Mouse (Mus musculus) intestine, postnatal 0 days (tissue): ENCODE results near the gene Mfsd13b. TPM values are rescaled to one million over a fixed set of nuclear protein-coding genes. Genes with fewer than 3 reads are reported as not detected.

Experiments used
- ATAC-seq: fragments of 200-750 bp; cut with Nextera tagmentation; 2 replicates; pipeline ENCODE4 v1.8.0; 2017; ENCODE audit warnings: mild to moderate bottlenecking, moderate TSS enrichment, moderate library complexity
- H3K27ac ChIP-seq: fragments of 300-500 bp; sonication (generic); 2 replicates; pipeline ENCODE4 v1.5.1; 2014; ENCODE audit warnings: mild to moderate bottlenecking, low read depth, low read length, moderate library complexity
- H3K27me3 ChIP-seq: fragments of 300-500 bp; sonication (generic); replicated peaks from 2 replicates; pipeline ENCODE4 v1.6.1; 2014; ENCODE audit warnings: low read length, mixed read lengths; ENCODE audit not compliant: control insufficient read depth, insufficient read depth
- H3K36me3 ChIP-seq: fragments of 300-500 bp; sonication (generic); 2 replicates; pipeline ENCODE4 v1.6.1; 2014; ENCODE audit warnings: mild to moderate bottlenecking, moderate library complexity; ENCODE audit not compliant: control insufficient read depth, insufficient read depth
- H3K4me1 ChIP-seq: fragments of 300-500 bp; sonication (generic); replicated peaks from 2 replicates; pipeline ENCODE4 v1.6.1; 2014; ENCODE audit warnings: antibody characterized with exemption, low read length, mixed read lengths; ENCODE audit not compliant: control insufficient read depth, insufficient read depth
- H3K4me2 ChIP-seq: fragments of 300-500 bp; sonication (generic); replicated peaks from 2 replicates; pipeline ENCODE4 v1.6.1; 2014; ENCODE audit warnings: low read depth, mild to moderate bottlenecking, moderate library complexity
- H3K4me3 ChIP-seq: fragments of 300-500 bp; sonication (generic); 2 replicates; pipeline ENCODE4 v1.5.1; 2014; ENCODE audit warnings: low read depth, low read length
- H3K9ac ChIP-seq: fragments of 300-500 bp; sonication (generic); 2 replicates; pipeline ENCODE4 v1.6.1; 2014; ENCODE audit warnings: mild to moderate bottlenecking, low read depth, low read length
- H3K9me3 ChIP-seq: fragments of 300-500 bp; sonication (generic); 2 replicates; pipeline ENCODE4 v1.6.1; 2016; ENCODE audit warnings: mixed run types; ENCODE audit not compliant: control insufficient read depth
- CTCF ChIP-seq: sonication (generic); IDR thresholded peaks from 2 replicates; pipeline ENCODE4 v1.5.1; 2016; ENCODE audit warnings: low read depth, mild to moderate bottlenecking, control low read depth, antibody characterized with exemption, moderate library complexity
- WGBS: fragments of 180-500 bp; shearing (Covaris S2); extraction: QIAGEN DNeasy Blood & Tissue Kit; methylation state at CpG from one replicate; pipeline ENCODE4 v1.1.7; 2014; 5-methylcytosine and 5-hydroxymethylcytosine counted together
- polyA plus RNA-seq: library from polyadenylated mRNA; unstranded; fragments of >200 nt; fragmentation: Nextera tagmentation; extraction: Ambion mirVana; gene quantifications from 2 replicates; pipeline ENCODE4 v1.2.1, GENCODE M21; 2015

Gene Mfsd13b
- polyA plus RNA-seq, 1 experiment from 2014 or later: 1.4 TPM

GRCm38 (mm10) chr7:121000065-121000822 lies 17.9 kb downstream of the Mfsd13b start:
- no peak overlapping the region for H3K4me2 ChIP-seq
- 40% methylated on average over 3 of the region's 3 CpGs for WGBS
- no peak overlapping the region for H3K9ac ChIP-seq
- TF ChIP-seq CTCF: no peak
- H3K9me3 ChIP-seq: no peaks in the 10 kb centered on the region
- peak overlapping the region; percentile 69 for H3K27ac ChIP-seq
- no peaks in the 10 kb centered on the region for H3K4me1 ChIP-seq
- no peak overlapping the region for H3K4me3 ChIP-seq
- no peaks in the 10 kb centered on the region for H3K27me3 ChIP-seq
- H3K36me3 ChIP-seq: no peaks in the 10 kb centered on the region
- peak; percentile 59 for ATAC-seq

- Histone ChIP-seq H3K4me1 (no peaks in the 10 kb centered on the region), H3K9ac (no peak overlapping the region), H3K27me3 (no peaks in the 10 kb centered on the region), H3K4me3 (no peak overlapping the region), H3K36me3 (no peaks in the 10 kb centered on the region), H3K4me2 (no peak overlapping the region), H3K9me3 (no peaks in the 10 kb centered on the region), H3K27ac (peak overlapping the region; percentile 86)
- no peak for TF ChIP-seq CTCF
- ATAC-seq: no peak
- 83% methylated on average over 3 of the region's 3 CpGs for WGBS
These were observed 19.6 kb downstream of the Mfsd13b start for GRCm38 (mm10) chr7:121001879-121002278.

- H3K4me1 ChIP-seq: no peaks in the 10 kb centered on the region
- no peak overlapping the region for H3K4me2 ChIP-seq
- H3K27me3 ChIP-seq: no peaks in the 10 kb centered on the region
- no peaks in the 10 kb centered on the region for H3K9me3 ChIP-seq
- no peaks in the 10 kb centered on the region for H3K36me3 ChIP-seq
- no peak overlapping the region for H3K9ac ChIP-seq
- no peak overlapping the region for H3K4me3 ChIP-seq
- ATAC-seq: peak; percentile 72
- TF ChIP-seq CTCF: 0 out of 2 replicates have a peak, but pooled peaks have one; percentile 28
- H3K27ac ChIP-seq: peak overlapping the region; percentile 91
- WGBS: 57% methylated on average over 5 of the region's 5 CpGs
These were observed 20.2 kb downstream of the Mfsd13b start for GRCm38 (mm10) chr7:121002407-121002928.

DNA sequence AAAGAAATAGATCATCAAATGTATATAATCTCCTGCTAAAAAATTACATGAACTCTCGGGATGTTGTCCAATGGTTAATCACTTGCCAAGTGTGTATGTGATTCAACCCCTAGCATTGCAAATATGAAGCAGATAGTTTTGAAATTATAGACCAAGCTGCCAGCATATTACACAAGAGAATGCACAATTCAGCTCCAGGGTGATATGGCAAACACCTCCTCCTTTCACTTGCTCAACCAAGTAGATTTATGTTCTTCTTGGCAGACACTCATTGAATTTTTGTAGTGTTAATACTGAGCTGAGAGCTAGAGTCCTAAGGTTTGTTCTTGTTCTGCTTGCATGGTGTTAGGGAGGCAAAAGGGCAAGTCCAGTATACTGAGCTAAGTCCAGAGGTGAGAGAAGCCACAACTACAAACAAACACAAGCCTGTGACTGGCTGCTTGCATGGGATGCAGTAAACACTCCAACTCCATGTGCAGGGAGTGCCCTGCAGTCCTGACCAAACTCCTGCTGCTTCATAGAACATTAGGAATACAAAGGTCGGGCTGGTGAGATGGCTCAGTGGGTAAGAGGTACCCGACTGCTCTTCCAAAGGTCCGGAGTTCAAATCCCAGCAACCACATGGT lies 21.6 kb downstream of the Mfsd13b start:
- WGBS: 35% methylated on average over 4 of the region's 4 CpGs
- peak; percentile 85 for ATAC-seq

GRCm38 (mm10) chr7:121011794-121012689 lies 29.7 kb downstream of the Mfsd13b start:
- no peak for TF ChIP-seq CTCF
- no peak overlapping the region for H3K27ac ChIP-seq
- no peaks in the 10 kb centered on the region for H3K4me1 ChIP-seq
- no peaks in the 10 kb centered on the region for H3K27me3 ChIP-seq
- WGBS: 70% methylated on average over 10 of the region's 10 CpGs
- no peaks in the 10 kb centered on the region for H3K36me3 ChIP-seq
- H3K9ac ChIP-seq: no peak overlapping the region
- ATAC-seq: no peak
- no peaks in the 10 kb centered on the region for H3K9me3 ChIP-seq
- no peak overlapping the region for H3K4me3 ChIP-seq
- H3K4me2 ChIP-seq: no peak overlapping the region

More for the DNA sequence above, 21.6 kb downstream of the Mfsd13b start:
- Histone ChIP-seq H3K36me3 (no peaks in the 10 kb centered on the region), H3K9ac (no peak overlapping the region), H3K4me3 (no peak overlapping the region), H3K27me3 (no peaks in the 10 kb centered on the region), H3K27ac (peak overlapping the region; percentile 91), H3K4me1 (no peaks in the 10 kb centered on the region), H3K4me2 (no peak overlapping the region), H3K9me3 (no peaks in the 10 kb centered on the region)
- no peak for TF ChIP-seq CTCF

GRCm38 (mm10) chr7:121014486-121014885 lies 32.2 kb downstream of the Mfsd13b start:
- H3K4me3 ChIP-seq: no peak overlapping the region
- H3K9me3 ChIP-seq: no peaks in the 10 kb centered on the region
- no peak for ATAC-seq
- 83% methylated on average over 10 of the region's 10 CpGs for WGBS
- TF ChIP-seq CTCF: no peak
- H3K36me3 ChIP-seq: no peaks in the 10 kb centered on the region
- H3K27me3 ChIP-seq: no peaks in the 10 kb centered on the region
- H3K4me1 ChIP-seq: no peaks in the 10 kb centered on the region
- H3K4me2 ChIP-seq: no peak overlapping the region
- H3K27ac ChIP-seq: no peak overlapping the region
- H3K9ac ChIP-seq: no peak overlapping the region
